Mouse (Mus musculus) stomach, embryonic 14.5 days (tissue): ENCODE results near the gene Bcan. TPM values are rescaled to one million over a fixed set of nuclear protein-coding genes. Genes with fewer than 3 reads are reported as not detected.

Experiments used
- ATAC-seq: fragments of 200-750 bp; cut with Nextera tagmentation; 2 replicates; pipeline ENCODE4 v1.8.0; 2017; ENCODE audit warnings: low read depth, moderate TSS enrichment; ENCODE audit not compliant: insufficient number of reproducible peaks, insufficient read depth, low FRiP score
- H3K27ac ChIP-seq: fragments of 300-500 bp; sonication (generic); 2 replicates; pipeline ENCODE4 v1.5.1; 2014; ENCODE audit warnings: mild to moderate bottlenecking, low read length, moderate library complexity, mixed read lengths
- H3K27me3 ChIP-seq: fragments of 300-500 bp; sonication (generic); 2 replicates; pipeline ENCODE4 v1.6.1; 2014; ENCODE audit warnings: low read length, control low read depth, mixed read lengths; ENCODE audit not compliant: control insufficient read depth, insufficient read depth
- H3K36me3 ChIP-seq: fragments of 300-500 bp; sonication (generic); 2 replicates; pipeline ENCODE4 v1.6.1; 2014; ENCODE audit warnings: mild to moderate bottlenecking, control low read depth, low read length, moderate library complexity, mixed read lengths; ENCODE audit not compliant: control insufficient read depth, insufficient read depth
- H3K4me1 ChIP-seq: fragments of 300-500 bp; sonication (generic); 2 replicates; pipeline ENCODE4 v1.6.1; 2014; ENCODE audit warnings: low read length, control low read depth, mixed read lengths; ENCODE audit not compliant: control insufficient read depth, insufficient read depth
- H3K4me2 ChIP-seq: fragments of 300-500 bp; sonication (generic); replicated peaks from 2 replicates; pipeline ENCODE4 v1.6.1; 2014; ENCODE audit warnings: low read depth, low read length, control low read depth
- H3K4me3 ChIP-seq: fragments of 300-500 bp; sonication (generic); 2 replicates; pipeline ENCODE4 v1.5.1; 2014; ENCODE audit warnings: low read depth, low read length, control low read depth
- H3K9ac ChIP-seq: fragments of 300-500 bp; sonication (generic); replicated peaks from 2 replicates; pipeline ENCODE4 v1.6.1; 2014; ENCODE audit warnings: low read depth, mild to moderate bottlenecking, control low read depth, low read length, moderate library complexity, mixed read lengths
- H3K9me3 ChIP-seq: fragments of 300-500 bp; sonication (generic); 2 replicates; pipeline ENCODE4 v1.6.1; 2016; ENCODE audit warnings: low read depth, low read length, control low read depth; ENCODE audit not compliant: control insufficient read depth
- WGBS: fragments of 180-500 bp; shearing (Covaris S2); extraction: QIAGEN DNeasy Blood & Tissue Kit; methylation state at CpG from one replicate; pipeline ENCODE4 v1.1.7; 2014; 5-methylcytosine and 5-hydroxymethylcytosine counted together
- polyA plus RNA-seq: library from polyadenylated mRNA; unstranded; fragments of >200 nt; fragmentation: Nextera tagmentation; extraction: Ambion mirVana; gene quantifications from 2 replicates; pipeline ENCODE4 v1.2.1, GENCODE M21; 2014

Gene Bcan
- polyA plus RNA-seq, 1 experiment from 2014 or later: 0.27 TPM

- Histone ChIP-seq H3K4me3 (no peak overlapping the region), H3K4me2 (no peak overlapping the region), H3K4me1 (peaks cover 42% of the 10 kb centered on the region), H3K27me3 (no peaks in the 10 kb centered on the region), H3K36me3 (no peaks in the 10 kb centered on the region; the same call in 1 of the 2 replicates), H3K9me3 (no peaks in the 10 kb centered on the region), H3K9ac (no peak overlapping the region), H3K27ac (peak overlapping the region; percentile 94; the same call in 1 of the 2 replicates)
- ATAC-seq: no peak
- 80% methylated on average over 6 of the region's 6 CpGs for WGBS
These were observed 18.7 kb downstream of the Bcan start for GRCm38 (mm10) chr3:87981214-87981760.

DNA sequence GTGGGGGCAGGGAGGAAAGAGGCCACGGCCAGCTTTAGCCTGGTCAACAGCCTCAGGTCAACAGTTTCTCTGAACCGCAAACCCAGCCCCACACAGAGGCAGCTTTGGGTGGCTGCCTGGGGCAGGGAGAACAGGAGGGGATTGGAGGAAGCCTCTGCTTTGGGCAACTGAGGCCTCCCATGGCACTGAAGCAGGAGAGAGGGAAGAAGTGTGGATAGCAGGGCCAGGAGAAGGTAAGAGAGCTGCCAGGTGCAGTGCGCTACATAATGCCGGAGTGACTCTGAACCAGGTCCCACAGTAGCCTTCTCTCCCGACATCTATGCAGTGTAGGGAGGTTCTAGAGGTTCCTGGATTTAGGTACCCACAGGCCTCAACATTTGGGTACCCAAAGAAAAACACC lies 19.3 kb downstream of the Bcan start:
- Histone ChIP-seq H3K36me3 (no peaks in the 10 kb centered on the region; the same call in 1 of the 2 replicates), H3K4me3 (no peak overlapping the region), H3K9me3 (no peaks in the 10 kb centered on the region), H3K27me3 (no peaks in the 10 kb centered on the region), H3K9ac (no peak overlapping the region), H3K4me2 (no peak overlapping the region), H3K27ac (no peak overlapping the region), H3K4me1 (peaks cover 37% of the 10 kb centered on the region)
- no peak for ATAC-seq
- WGBS: 59% methylated on average over 5 of the region's 5 CpGs

DNA sequence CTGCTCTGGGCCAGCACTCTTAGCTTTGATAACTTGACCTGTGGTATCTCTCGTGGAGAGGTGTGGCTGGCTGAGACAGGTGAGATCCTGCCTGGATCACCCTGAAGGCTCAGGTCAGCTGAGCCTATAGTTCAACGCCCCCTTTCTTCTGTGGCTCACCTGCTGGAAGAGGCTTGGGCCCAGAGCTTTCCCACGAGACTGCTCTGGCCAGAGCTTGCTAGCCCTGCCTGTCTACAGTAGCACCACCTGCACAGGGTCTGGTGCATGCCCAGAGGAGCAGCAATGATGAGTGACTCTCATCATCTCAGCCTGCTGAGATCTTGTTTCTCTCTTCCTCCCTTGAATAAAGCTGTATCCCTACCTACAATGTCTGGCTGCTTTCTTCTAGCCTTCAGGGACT lies 19.9 kb downstream of the Bcan start:
- H3K9me3 ChIP-seq: no peaks in the 10 kb centered on the region
- H3K4me1 ChIP-seq: peaks cover 33% of the 10 kb centered on the region
- no peak overlapping the region for H3K4me2 ChIP-seq
- H3K27ac ChIP-seq: no peak overlapping the region
- WGBS: 48% methylated on average over 3 of the region's 3 CpGs
- no peaks in the 10 kb centered on the region; the same call in 1 of the 2 replicates for H3K36me3 ChIP-seq
- H3K4me3 ChIP-seq: no peak overlapping the region
- no peak overlapping the region for H3K9ac ChIP-seq
- H3K27me3 ChIP-seq: no peaks in the 10 kb centered on the region
- ATAC-seq: no peak

DNA sequence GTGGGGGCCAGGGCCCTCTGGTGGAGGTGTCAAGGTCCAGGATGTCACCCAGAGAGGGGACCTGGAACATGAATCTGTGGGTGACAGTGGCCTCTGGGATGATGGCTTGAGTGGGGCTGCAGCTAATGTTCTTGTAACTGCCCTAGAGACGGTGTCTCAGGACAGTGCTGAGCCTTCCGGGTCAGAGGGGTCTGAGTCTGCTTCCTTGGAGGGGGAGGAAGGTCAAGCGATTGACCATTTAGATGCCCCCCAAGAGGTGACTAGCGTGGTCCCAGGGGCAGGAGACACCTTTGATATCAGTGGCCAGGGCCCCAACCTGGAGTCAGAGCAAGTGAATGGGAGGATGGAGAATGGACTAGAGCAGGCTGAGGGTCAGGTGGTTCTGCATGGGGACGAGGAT lies 20.5 kb downstream of the Bcan start:
- H3K4me3 ChIP-seq: no peak overlapping the region
- no peak for ATAC-seq
- no peak overlapping the region for H3K27ac ChIP-seq
- peaks cover 36% of the 10 kb centered on the region for H3K4me1 ChIP-seq
- H3K27me3 ChIP-seq: no peaks in the 10 kb centered on the region
- H3K4me2 ChIP-seq: no peak overlapping the region
- H3K36me3 ChIP-seq: no peaks in the 10 kb centered on the region; the same call in 1 of the 2 replicates
- no peaks in the 10 kb centered on the region for H3K9me3 ChIP-seq
- WGBS: 81% methylated on average over 5 of the region's 5 CpGs
- H3K9ac ChIP-seq: no peak overlapping the region

DNA sequence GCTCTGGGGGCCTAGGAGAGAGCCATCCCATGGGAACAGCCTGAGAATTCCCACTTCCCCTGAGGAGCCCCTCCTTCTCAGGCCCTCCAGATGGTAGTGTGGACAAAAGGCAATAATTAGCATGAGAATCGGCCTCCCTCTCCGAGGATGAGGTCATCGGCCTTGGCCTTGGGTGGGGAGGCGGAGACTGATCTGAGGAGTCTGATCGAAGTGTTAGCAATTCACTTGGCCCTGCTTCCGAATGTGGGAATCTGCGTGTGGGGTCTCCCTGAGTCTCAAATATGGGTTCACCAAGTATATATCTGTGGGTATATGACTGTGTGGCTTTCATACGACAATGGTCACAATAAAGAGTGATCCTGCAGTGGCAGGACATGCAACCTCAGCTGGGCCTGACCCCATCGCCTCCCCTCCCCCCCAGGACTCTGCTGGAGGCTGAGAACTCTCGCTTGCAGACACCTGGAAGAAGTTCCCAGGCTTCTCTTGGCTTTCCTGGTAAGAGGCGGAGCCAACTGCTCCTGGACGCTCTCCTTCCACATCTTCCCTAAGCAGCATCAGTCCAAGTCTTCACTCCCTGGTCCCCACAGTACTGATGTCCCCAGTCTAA lies 25.5 kb downstream of the Bcan start:
- Histone ChIP-seq H3K27ac (peak overlapping the region; percentile 52; the same call in 1 of the 2 replicates), H3K9ac (0 out of 2 replicates have a peak overlapping the region, but pooled peaks have one; percentile 0), H3K36me3 (no peaks in the 10 kb centered on the region; the same call in 1 of the 2 replicates), H3K27me3 (no peaks in the 10 kb centered on the region), H3K4me2 (peak overlapping the region; percentile 93), H3K9me3 (no peaks in the 10 kb centered on the region), H3K4me1 (peaks cover 38% of the 10 kb centered on the region), H3K4me3 (no peak overlapping the region)
- ATAC-seq: no peak
- 29% methylated on average over 12 of the region's 12 CpGs for WGBS

- no peaks in the 10 kb centered on the region; the same call in 1 of the 2 replicates for H3K36me3 ChIP-seq
- H3K4me1 ChIP-seq: peaks cover 38% of the 10 kb centered on the region
- H3K9ac ChIP-seq: 0 out of 2 replicates have a peak overlapping the region, but pooled peaks have one; percentile 0
- H3K27ac ChIP-seq: peak overlapping the region; percentile 52; the same call in 1 of the 2 replicates
- peak overlapping the region; percentile 3; the same call in 1 of the 2 replicates for H3K4me3 ChIP-seq
- H3K27me3 ChIP-seq: no peaks in the 10 kb centered on the region
- ATAC-seq: no peak
- no peaks in the 10 kb centered on the region for H3K9me3 ChIP-seq
- H3K4me2 ChIP-seq: peak overlapping the region; percentile 93
- whole genome bisulfite sequencing: 45% methylated on average over 14 of the region's 14 CpGs
These were observed 26.2 kb downstream of the Bcan start for GRCm38 (mm10) chr3:87973593-87974380.

DNA sequence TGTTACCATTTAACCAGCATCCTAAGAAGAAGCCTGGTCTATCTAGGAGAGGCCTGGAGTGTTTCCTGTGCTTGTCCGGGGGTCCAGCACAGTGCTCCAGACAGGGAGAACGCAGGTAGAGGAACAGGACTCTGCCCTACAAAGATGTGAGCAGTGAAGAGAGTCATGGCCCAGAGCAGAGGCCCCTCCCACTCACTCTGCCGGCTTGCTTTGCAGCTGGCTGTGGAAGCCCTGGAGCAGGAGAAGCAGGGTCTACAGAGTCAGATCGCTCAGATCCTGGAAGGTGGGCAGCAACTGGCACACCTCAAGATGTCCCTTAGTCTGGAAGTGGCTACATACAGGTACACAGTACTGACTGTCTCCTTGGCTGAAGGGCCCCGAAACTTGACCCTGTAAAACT lies 27.3 kb downstream of the Bcan start:
- Histone ChIP-seq H3K9ac (no peak overlapping the region), H3K36me3 (no peaks in the 10 kb centered on the region; the same call in 1 of the 2 replicates), H3K4me3 (peak overlapping the region; percentile 54), H3K4me2 (peak overlapping the region; percentile 93), H3K4me1 (peaks cover 38% of the 10 kb centered on the region), H3K9me3 (no peaks in the 10 kb centered on the region), H3K27ac (no peak overlapping the region), H3K27me3 (no peaks in the 10 kb centered on the region)
- no peak for ATAC-seq
- WGBS: 24% methylated on average over 5 of the region's 5 CpGs

DNA sequence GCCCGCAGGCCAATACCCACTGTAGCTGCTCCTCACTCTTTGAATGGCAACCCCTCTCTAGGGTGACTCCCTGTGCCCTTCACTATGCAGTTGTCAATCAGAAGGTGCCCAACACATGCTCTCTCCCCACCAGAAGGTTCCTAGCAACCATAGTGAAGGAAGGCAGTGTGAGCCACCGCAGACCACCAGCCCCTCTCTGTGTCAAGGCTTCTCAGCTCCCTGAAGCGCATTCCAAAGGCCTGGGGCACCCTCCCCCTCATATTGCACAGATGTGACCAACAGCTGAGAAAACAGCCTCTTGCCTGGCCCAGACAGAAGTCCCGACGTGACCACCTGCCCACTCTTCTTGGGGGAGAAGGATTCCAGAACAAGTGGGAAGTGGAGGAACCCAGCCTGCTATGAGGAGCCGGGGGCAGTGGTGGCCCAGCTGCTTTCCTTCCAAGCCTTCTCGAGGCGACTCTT lies 27.8 kb downstream of the Bcan start:
- Histone ChIP-seq H3K9me3 (no peaks in the 10 kb centered on the region), H3K4me2 (peak overlapping the region; percentile 93), H3K27me3 (no peaks in the 10 kb centered on the region), H3K4me3 (peak overlapping the region; percentile 54), H3K36me3 (no peaks in the 10 kb centered on the region; the same call in 1 of the 2 replicates), H3K4me1 (peaks cover 38% of the 10 kb centered on the region), H3K9ac (peak overlapping the region; percentile 65), H3K27ac (peak overlapping the region; percentile 58; the same call in 1 of the 2 replicates)
- WGBS: 11% methylated on average over 8 of the region's 8 CpGs
- no peak for ATAC-seq
